Mouse (Mus musculus): ENCODE results near the gene Nfat5.

GRCm38 (mm10) chr8:107324142-107324541 lies 30.9 kb downstream of the Nfat5 start:
- TF ChIP-seq CTCF (IDR thresholded peaks at IDR 0.05; ENCODE audit: control insufficient read depth, insufficient read depth, insufficient replicate concordance, low read depth, low read length) (peak; percentile 52; the same call in 1 of the 2 replicates), POLR2A (IDR thresholded peaks at IDR 0.05; ENCODE audit: control insufficient read depth, low read depth, low read length) (no peak)
